Mouse (Mus musculus): ENCODE measurements at regions not wholly inside any gene's neighbourhood (a gene's known extent, or its start where the extent isn't known, plus 50 kb on each side); places are given as distances from the start of the nearest gene placed in this dataset.
"Not testable (repeated sequence)": the region's sequence is repeated elsewhere in the genome, so short reads cannot be mapped to it uniquely, and the experiment has no call there.

DNA sequence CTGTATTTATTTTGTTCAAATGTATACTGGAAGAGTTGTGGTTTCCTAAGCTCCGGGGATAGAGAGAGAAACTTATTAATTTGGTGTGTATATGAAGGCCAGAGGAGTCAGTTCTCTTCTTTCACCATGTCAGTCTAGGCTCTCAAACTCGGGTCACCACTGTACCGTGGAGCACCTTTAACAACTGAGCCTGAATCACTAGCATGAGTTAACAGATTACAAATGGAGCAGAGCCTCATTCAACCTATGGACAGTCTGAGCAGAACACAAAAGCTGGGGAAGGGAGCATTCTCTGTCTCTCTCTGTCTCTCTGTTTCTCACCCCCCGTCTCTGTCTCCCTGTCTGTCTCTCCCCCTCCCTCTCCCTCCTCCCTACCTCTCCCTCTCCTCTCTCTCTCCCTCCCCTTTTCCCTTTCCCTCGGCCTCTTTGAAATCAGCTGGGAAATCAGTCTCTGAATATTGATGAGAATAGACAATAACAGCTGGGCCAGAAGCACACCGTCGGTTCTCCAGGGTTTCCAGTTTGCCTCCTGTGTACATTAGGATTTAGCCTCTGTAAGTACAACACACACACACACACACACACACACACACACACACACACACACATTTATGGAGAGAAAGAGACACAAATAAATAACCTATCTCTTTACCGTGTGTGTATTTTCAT lies 200.4 kb upstream of the 1700056E22Rik start:
- H3K9me3 ChIP-seq: no peaks in the 10 kb centered on the region
- no peak overlapping the region for H3K4me2 ChIP-seq
- H3K4me1 ChIP-seq (replicated peaks): no peaks in the 10 kb centered on the region; the same call in 1 of the 2 replicates
- H3K27ac ChIP-seq: no peak overlapping the region
- ATAC-seq (ENCODE audit: insufficient number of reproducible peaks, insufficient read depth, low FRiP score, low TSS enrichment, low read depth): no peak
- WGBS: 71% methylated on average over 8 of the region's 8 CpGs
- peaks cover 7% of the 10 kb centered on the region; the same call in 1 of the 2 replicates for H3K27me3 ChIP-seq
- no peak overlapping the region for H3K9ac ChIP-seq (replicated peaks)
- H3K4me3 ChIP-seq (replicated peaks): no peak overlapping the region
- no peaks in the 10 kb centered on the region for H3K36me3 ChIP-seq

DNA sequence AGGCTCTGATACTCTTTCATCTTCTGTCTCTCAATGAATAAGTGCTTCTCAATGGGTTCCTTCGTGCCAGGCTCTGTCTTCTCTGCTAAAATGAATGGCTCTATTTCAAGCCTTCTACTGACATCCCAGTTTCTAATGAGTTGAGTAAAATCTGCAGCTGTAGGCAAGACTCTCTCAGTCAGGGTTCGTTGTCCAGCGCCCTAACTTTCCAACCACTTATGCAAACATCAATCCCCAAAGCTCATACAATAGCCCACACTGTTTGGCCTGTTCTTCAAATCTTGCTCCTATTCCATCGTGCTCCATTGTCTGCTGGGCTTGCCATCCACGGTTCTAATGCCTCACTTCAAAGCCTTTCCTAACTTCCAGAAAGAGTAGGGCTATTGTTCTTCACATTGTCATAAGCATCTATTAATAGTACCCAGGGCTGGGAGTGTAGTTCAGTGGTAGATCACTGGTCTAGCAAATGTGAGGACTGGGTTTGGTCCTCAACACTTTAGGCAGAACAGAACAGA lies 199.7 kb upstream of the 1700056E22Rik start:
- 87% methylated on average over 5 of the region's 5 CpGs for WGBS
- no peak overlapping the region for H3K4me2 ChIP-seq

DNA sequence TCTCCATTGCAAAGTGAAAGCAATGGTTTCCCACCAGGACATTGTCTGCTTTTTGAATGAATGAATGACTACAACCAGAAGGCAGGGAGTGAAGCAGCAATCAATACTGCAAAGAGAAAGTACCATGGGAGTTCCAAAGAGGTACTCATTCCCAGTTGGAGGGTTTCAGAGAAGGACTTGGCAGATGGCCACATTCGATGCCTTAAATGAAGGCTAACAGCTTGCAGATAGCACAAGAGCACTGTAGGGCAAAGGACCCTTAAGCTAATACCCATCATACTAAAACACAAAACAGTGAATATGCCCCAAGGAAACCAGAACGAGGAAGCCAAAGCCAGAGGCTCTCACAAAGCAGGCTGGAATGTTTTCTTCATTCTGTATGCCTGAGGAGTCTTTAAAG lies 188.2 kb upstream of the 1700056E22Rik start:
- Histone ChIP-seq H3K9me3 (no peaks in the 10 kb centered on the region), H3K27me3 (no peaks in the 10 kb centered on the region), H3K4me2 (no peak overlapping the region), H3K36me3 (no peaks in the 10 kb centered on the region), H3K27ac (no peak overlapping the region), H3K4me3 (replicated peaks) (no peak overlapping the region), H3K9ac (replicated peaks) (no peak overlapping the region), H3K4me1 (replicated peaks) (no peaks in the 10 kb centered on the region)
- WGBS: 76% methylated on average over 2 of the region's 2 CpGs
- no peak for ATAC-seq (ENCODE audit: insufficient number of reproducible peaks, insufficient read depth, low FRiP score, low TSS enrichment, low read depth)

More for the DNA sequence above, 199.7 kb upstream of the 1700056E22Rik start:
- Histone ChIP-seq H3K27ac (no peak overlapping the region), H3K9ac (replicated peaks) (no peak overlapping the region), H3K9me3 (no peaks in the 10 kb centered on the region), H3K4me1 (replicated peaks) (no peaks in the 10 kb centered on the region; the same call in 1 of the 2 replicates), H3K4me3 (replicated peaks) (no peak overlapping the region), H3K36me3 (no peaks in the 10 kb centered on the region), H3K27me3 (peaks cover 7% of the 10 kb centered on the region; the same call in 1 of the 2 replicates)
- no peak for ATAC-seq (ENCODE audit: insufficient number of reproducible peaks, insufficient read depth, low FRiP score, low TSS enrichment, low read depth)

DNA sequence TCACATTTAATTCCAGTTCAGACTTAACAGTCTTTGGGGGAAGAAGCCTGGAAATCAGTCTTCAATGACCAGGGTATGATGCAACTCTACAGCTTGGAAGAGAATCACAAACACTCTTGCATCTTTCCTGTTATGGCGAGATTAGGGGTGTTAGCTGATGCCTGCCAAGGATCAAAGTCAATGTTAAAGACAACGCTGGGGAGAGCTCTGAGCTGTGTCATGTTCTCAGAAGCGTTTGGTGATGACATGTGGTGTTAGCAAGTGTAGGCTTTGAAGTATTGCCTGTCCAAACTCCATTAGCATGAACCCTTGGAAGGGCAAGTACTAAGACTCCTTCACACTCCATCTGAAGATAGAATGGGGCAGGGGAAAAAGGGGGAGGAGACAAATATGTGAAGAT lies 187.7 kb upstream of the 1700056E22Rik start:
- Histone ChIP-seq H3K4me3 (replicated peaks) (no peak overlapping the region), H3K4me1 (replicated peaks) (no peaks in the 10 kb centered on the region), H3K4me2 (no peak overlapping the region), H3K9ac (replicated peaks) (no peak overlapping the region), H3K9me3 (no peaks in the 10 kb centered on the region), H3K36me3 (no peaks in the 10 kb centered on the region), H3K27ac (no peak overlapping the region), H3K27me3 (no peaks in the 10 kb centered on the region)
- WGBS: 36% methylated on average over 3 of the region's 3 CpGs
- no peak for ATAC-seq (ENCODE audit: insufficient number of reproducible peaks, insufficient read depth, low FRiP score, low TSS enrichment, low read depth)

DNA sequence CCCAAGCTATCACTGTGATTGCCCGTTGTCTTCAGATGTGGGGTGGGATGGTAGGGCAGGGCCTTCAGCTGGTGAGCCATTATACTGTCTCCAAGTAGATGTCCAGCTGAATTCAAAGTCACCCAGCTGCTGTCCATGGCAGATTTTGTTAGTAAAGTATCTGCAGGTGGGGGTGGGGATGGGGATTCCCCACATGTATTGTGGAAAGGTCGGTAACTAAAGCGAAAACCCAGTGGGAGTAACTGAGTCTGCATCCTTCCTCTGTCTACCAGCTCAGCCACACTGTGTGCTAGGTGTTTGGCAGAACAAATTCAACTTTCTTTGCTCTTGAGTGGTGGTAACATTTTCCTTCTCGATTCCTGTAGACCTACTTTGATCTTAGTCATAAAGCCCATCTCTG lies 163.2 kb upstream of the 1700056E22Rik start:
- Histone ChIP-seq H3K9me3 (no peaks in the 10 kb centered on the region), H3K27me3 (no peaks in the 10 kb centered on the region), H3K4me1 (replicated peaks) (no peaks in the 10 kb centered on the region), H3K27ac (no peak overlapping the region), H3K4me2 (no peak overlapping the region), H3K4me3 (replicated peaks) (no peak overlapping the region), H3K36me3 (no peaks in the 10 kb centered on the region), H3K9ac (replicated peaks) (no peak overlapping the region)
- WGBS: 84% methylated on average over 4 of the region's 4 CpGs
- no peak for ATAC-seq (ENCODE audit: insufficient number of reproducible peaks, insufficient read depth, low FRiP score, low TSS enrichment, low read depth)

DNA sequence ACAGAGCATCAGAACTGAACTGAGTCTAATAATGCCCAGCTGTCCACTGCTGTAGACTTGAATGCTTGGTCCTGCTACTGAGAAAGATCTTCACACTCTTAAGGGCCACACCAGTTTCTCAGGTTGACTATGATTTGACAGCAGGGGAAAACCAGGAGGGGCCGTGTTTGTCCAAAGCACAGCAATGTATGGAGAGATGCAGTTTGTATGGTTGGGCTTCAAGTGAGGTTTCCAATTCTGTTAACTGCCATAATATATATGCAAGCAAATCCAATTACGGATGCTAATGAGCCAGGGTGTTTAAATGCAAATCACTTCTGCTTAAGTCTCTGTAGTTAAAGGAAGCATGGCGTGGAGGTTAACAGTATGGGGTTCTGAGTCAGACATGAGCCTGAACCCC lies 157.2 kb upstream of the 1700056E22Rik start:
- no peaks in the 10 kb centered on the region for H3K27me3 ChIP-seq
- H3K4me3 ChIP-seq (replicated peaks): no peak overlapping the region
- H3K4me1 ChIP-seq (replicated peaks): no peaks in the 10 kb centered on the region
- ATAC-seq (ENCODE audit: insufficient number of reproducible peaks, insufficient read depth, low FRiP score, low TSS enrichment, low read depth): no peak
- no peaks in the 10 kb centered on the region for H3K36me3 ChIP-seq
- H3K4me2 ChIP-seq: no peak overlapping the region
- H3K9ac ChIP-seq (replicated peaks): no peak overlapping the region
- 67% methylated on average over 3 of the region's 3 CpGs for WGBS
- no peak overlapping the region for H3K27ac ChIP-seq
- no peaks in the 10 kb centered on the region for H3K9me3 ChIP-seq

DNA sequence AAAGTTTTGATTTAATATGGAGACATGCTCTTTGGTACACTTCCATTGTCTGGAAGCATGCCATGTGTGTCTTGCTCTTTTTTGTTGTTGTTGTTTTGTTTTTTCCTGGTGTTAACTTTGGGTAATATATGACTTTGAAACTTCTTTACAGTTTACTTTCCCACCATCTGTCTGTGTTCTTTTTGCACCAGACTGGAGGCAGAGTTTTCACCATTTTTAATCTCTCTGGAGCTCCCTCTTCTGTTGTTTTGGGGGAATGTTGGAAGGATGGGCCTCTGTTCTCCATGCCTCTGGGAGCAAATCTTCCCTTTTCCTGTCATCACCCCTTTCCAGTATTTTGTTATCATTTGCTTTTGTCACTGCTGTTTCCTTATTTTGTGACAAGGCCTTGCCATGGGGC lies 153.5 kb upstream of the 1700056E22Rik start:
- no peak overlapping the region for H3K4me3 ChIP-seq (replicated peaks)
- no peak for ATAC-seq (ENCODE audit: insufficient number of reproducible peaks, insufficient read depth, low FRiP score, low TSS enrichment, low read depth)
- H3K27me3 ChIP-seq: no peaks in the 10 kb centered on the region
- H3K4me1 ChIP-seq (replicated peaks): no peaks in the 10 kb centered on the region
- H3K9ac ChIP-seq (replicated peaks): no peak overlapping the region
- H3K4me2 ChIP-seq: no peak overlapping the region
- no peak overlapping the region for H3K27ac ChIP-seq
- no peaks in the 10 kb centered on the region for H3K9me3 ChIP-seq
- no peaks in the 10 kb centered on the region for H3K36me3 ChIP-seq

DNA sequence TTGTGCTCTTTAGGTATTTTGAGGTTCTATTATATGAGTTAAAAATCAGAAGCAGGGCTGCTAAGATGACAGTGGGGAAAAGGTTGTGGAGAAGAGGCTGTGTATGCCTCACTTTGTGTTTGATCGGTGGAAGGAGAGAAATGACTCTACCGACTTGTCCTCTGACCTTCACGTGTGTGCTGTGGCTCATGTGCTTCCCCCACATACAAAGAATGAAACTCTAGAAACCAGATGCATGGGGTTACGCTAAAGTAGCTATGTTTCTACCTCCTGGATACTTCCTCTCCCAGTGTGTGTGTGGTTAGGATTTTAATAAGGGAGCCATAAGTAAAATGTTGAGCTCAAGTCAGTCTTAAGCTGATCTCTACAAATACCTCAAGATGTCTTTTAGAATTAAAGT lies 148.1 kb upstream of the 1700056E22Rik start:
- WGBS: 91% methylated on average over 4 of the region's 4 CpGs
- no peaks in the 10 kb centered on the region for H3K4me1 ChIP-seq (replicated peaks)
- H3K9me3 ChIP-seq: no peaks in the 10 kb centered on the region
- no peaks in the 10 kb centered on the region for H3K36me3 ChIP-seq
- no peaks in the 10 kb centered on the region for H3K27me3 ChIP-seq
- no peak overlapping the region for H3K4me2 ChIP-seq
- no peak overlapping the region for H3K9ac ChIP-seq (replicated peaks)
- H3K27ac ChIP-seq: no peak overlapping the region
- ATAC-seq (ENCODE audit: insufficient number of reproducible peaks, insufficient read depth, low FRiP score, low TSS enrichment, low read depth): no peak
- H3K4me3 ChIP-seq (replicated peaks): no peak overlapping the region

DNA sequence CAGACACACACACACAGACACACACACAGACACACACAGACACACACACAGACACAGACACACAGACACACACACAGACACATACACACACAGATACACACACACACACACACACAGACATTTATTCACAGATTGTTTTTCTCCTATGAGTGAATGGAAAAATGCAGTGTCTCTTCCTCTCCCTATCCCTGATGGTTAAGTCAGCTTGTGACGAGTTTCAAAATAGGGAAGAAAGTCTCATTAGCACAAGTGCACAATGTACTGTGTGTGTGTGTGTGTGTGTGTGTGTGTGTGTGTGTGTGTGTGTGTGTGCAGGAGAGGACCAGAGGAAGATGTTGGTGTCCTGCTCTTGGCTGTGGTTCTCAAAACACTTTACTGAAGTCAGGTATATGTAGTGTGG lies 140.3 kb upstream of the 1700056E22Rik start:
- not testable (repeated sequence) for H3K9ac ChIP-seq (replicated peaks); H3K9me3 ChIP-seq; H3K27me3 ChIP-seq; H3K27ac ChIP-seq; H3K4me2 ChIP-seq; H3K4me3 ChIP-seq (replicated peaks); ATAC-seq (ENCODE audit: insufficient number of reproducible peaks, insufficient read depth, low FRiP score, low TSS enrichment, low read depth); H3K36me3 ChIP-seq; H3K4me1 ChIP-seq (replicated peaks)
- WGBS: 88% methylated on average over 1 of the region's 1 CpGs

DNA sequence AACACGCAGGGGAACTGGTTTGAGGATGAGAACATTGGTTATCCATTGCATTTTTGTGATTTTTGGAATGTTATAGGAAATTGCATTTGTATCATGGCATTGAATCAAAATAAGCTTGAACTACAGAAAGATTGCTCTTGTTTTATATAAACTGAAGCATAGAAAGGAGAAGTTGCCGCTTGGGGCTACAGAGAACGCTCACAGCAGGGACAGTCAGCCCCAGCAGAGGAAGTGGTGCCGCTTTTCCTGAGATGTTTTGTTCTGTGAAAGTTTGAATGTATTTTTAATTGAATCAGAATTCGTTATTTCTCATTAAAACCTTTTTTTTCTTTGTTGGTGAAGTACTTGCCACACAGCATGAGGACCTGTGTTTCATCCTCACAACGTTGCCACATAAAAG lies 139.6 kb upstream of the 1700056E22Rik start:
- WGBS: 84% methylated on average over 6 of the region's 6 CpGs
- H3K4me2 ChIP-seq: no peak overlapping the region
- H3K4me1 ChIP-seq (replicated peaks): no peaks in the 10 kb centered on the region
- no peaks in the 10 kb centered on the region for H3K9me3 ChIP-seq
- no peak for ATAC-seq (ENCODE audit: insufficient number of reproducible peaks, insufficient read depth, low FRiP score, low TSS enrichment, low read depth)
- no peaks in the 10 kb centered on the region for H3K36me3 ChIP-seq
- H3K4me3 ChIP-seq (replicated peaks): no peak overlapping the region
- H3K9ac ChIP-seq (replicated peaks): no peak overlapping the region
- H3K27me3 ChIP-seq: peaks cover 4% of the 10 kb centered on the region
- no peak overlapping the region for H3K27ac ChIP-seq

DNA sequence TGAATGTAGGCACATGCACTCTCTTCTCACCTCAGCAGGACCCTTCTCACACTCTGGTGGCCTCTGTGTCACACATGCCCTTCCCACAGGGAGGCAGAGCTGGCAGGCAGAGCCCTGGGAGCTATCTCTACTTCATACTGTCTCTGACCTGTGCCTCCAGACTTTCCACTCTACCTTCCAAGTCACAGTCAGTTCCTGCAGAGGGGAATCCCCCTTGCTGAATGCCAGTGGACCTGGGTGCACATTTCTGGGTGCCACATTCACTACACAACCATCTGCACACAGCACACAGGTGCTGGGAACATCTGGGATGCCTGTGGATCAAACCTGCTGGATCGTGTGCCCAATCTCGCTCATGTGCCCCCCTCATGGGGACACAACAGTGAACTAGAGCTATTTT lies 138.9 kb upstream of the 1700056E22Rik start:
- Histone ChIP-seq H3K27me3 (peaks cover 4% of the 10 kb centered on the region), H3K9ac (replicated peaks) (no peak overlapping the region), H3K4me3 (replicated peaks) (no peak overlapping the region), H3K36me3 (no peaks in the 10 kb centered on the region), H3K4me2 (no peak overlapping the region), H3K27ac (no peak overlapping the region), H3K9me3 (no peaks in the 10 kb centered on the region), H3K4me1 (replicated peaks) (no peaks in the 10 kb centered on the region)
- WGBS: 86% methylated on average over 2 of the region's 2 CpGs
- ATAC-seq (ENCODE audit: insufficient number of reproducible peaks, insufficient read depth, low FRiP score, low TSS enrichment, low read depth): no peak

DNA sequence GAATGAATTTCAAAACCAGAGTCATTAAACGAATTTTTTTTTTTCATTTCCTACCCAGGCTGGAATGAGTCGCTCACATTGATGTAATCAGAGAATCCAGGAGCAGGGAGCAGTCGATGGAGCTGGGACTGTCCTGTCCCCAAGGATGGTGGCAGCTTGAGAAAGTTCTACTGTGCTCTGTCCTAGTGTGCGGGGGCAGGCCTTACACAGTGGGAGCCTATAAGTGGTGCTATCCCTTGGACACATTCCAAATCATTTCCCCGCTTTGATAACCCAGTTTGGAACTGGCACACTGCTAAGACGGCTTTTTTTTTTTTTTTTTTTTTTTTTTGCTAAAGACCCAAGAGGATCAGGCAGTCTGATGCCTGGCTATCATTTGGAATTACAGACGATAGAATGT lies 137.5 kb upstream of the 1700056E22Rik start:
- H3K36me3 ChIP-seq: no peaks in the 10 kb centered on the region
- H3K4me1 ChIP-seq (replicated peaks): no peaks in the 10 kb centered on the region
- no peak for ATAC-seq (ENCODE audit: insufficient number of reproducible peaks, insufficient read depth, low FRiP score, low TSS enrichment, low read depth)
- peaks cover 4% of the 10 kb centered on the region for H3K27me3 ChIP-seq
- H3K4me2 ChIP-seq: no peak overlapping the region
- H3K9ac ChIP-seq (replicated peaks): no peak overlapping the region
- 76% methylated on average over 7 of the region's 7 CpGs for WGBS
- no peak overlapping the region for H3K27ac ChIP-seq
- no peak overlapping the region for H3K4me3 ChIP-seq (replicated peaks)
- no peaks in the 10 kb centered on the region for H3K9me3 ChIP-seq

Data from limb, embryonic 12.5 days (tissue).